Comparison of ENCODE assay signal across 17 mouse cellular contexts in the genomic region with DNA sequence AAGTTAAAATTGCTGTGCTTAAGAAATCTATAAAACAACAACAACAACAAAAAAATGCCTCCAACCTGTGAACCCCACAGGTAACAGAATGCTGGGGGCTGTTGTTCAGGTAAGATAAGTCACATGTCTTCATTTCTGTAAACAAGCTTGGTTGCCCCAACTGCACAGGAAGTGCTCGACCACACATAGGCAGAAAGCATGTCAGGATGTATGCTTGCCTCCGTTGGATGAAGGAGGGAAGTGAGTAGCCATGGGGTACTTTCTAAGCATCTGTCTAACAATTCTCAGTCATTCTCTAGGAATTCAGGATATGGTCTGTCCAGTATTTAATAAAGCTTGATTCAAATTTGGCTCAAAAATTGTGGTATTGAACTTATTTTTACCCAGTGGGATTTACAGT. TPM values are rescaled to one million over a fixed set of nuclear protein-coding genes. Genes with fewer than 3 reads are reported as not detected.
DNase-seq lines count a peak whose midpoint lies in the region; ATAC-seq and TF ChIP-seq lines count a peak whose summit lies in the region.
"Had no signal": no experiment of that assay in that cellular context is flagged by ENCODE, and none has a peak within 500 bp of the region (broad histone marks: within the 10 kb centered on the region; RNA-seq: fewer than 3 reads in every experiment).

No protein-coding gene starts in this region.

- no peak for ATAC-seq in heart, embryonic 16.5 days (replicated peaks; ENCODE audit: extremely low read depth, insufficient read depth, low FRiP score)
- peak; percentile 74 for ATAC-seq in activated CD4-positive, CD25-positive, alpha-beta regulatory T cell, adult 4 months
- ATAC-seq in stomach, postnatal 0 days (ENCODE audit: low FRiP score, low TSS enrichment): no peak
- ATAC-seq in intestine, postnatal 0 days: no peak
- ATAC-seq: midbrain, embryonic 15.5 days had no signal

- WGBS in heart, embryonic 16.5 days: 54% methylated on average over 2 of the region's 2 CpGs
- 68% methylated on average over 2 of the region's 2 CpGs for WGBS in stomach, postnatal 0 days
- WGBS in intestine, postnatal 0 days: 76% methylated on average over 2 of the region's 2 CpGs

- H3K27me3 ChIP-seq in heart, embryonic 16.5 days (ENCODE audit: control insufficient read depth, insufficient read depth, low read length): no peaks in the 10 kb centered on the region
- no peaks in the 10 kb centered on the region for H3K27me3 ChIP-seq in stomach, postnatal 0 days (ENCODE audit: control insufficient read depth, insufficient read depth, low read length)
- H3K27me3 ChIP-seq in intestine, postnatal 0 days (replicated peaks; ENCODE audit: control insufficient read depth, insufficient read depth, low read length): no peaks in the 10 kb centered on the region
- H3K27me3 ChIP-seq: midbrain, embryonic 15.5 days; neural tube, embryonic 12.5 days had no signal

- no peak overlapping the region for H3K4me3 ChIP-seq in heart, embryonic 16.5 days (ENCODE audit: low read length)
- no peak overlapping the region for H3K4me3 ChIP-seq in stomach, postnatal 0 days (ENCODE audit: low read depth, low read length)
- H3K4me3 ChIP-seq in intestine, postnatal 0 days (ENCODE audit: low read depth, low read length): no peak overlapping the region
- H3K4me3 ChIP-seq: midbrain, embryonic 15.5 days; neural tube, embryonic 12.5 days had no signal

- H3K4me2 ChIP-seq in heart, embryonic 16.5 days (ENCODE audit: low read depth, low read length): no peak overlapping the region
- H3K4me2 ChIP-seq in stomach, postnatal 0 days (replicated peaks; ENCODE audit: low read depth): no peak overlapping the region
- no peak overlapping the region for H3K4me2 ChIP-seq in intestine, postnatal 0 days (replicated peaks; ENCODE audit: low read depth)
- H3K4me2 ChIP-seq: midbrain, embryonic 15.5 days; neural tube, embryonic 12.5 days had no signal

- no peak for DNase-seq in heart, postnatal 4 days
- DNase-seq in B cell, adult 2 months: peak; percentile 20 to 25
- DNase-seq in stomach, postnatal 0 days (ENCODE audit: low spot score): no peak
- DNase-seq in retina, embryonic 14.5 days (ENCODE audit: low spot score): no peak
- DNase-seq in adrenal gland, adult 18-20 months (ENCODE audit: low spot score in 2 of 2): no peak
- DNase-seq: cerebellum, adult 11 months; embryo, embryonic 11 days; liver; right cerebral cortex, adult 18-20 months had no signal

- peaks cover 2% of the 10 kb centered on the region; the same call in 1 of the 2 replicates for H3K9me3 ChIP-seq in heart, embryonic 16.5 days (replicated peaks; ENCODE audit: control insufficient read depth, low read length)
- no peaks in the 10 kb centered on the region; the same call in 1 of the 2 replicates for H3K9me3 ChIP-seq in stomach, postnatal 0 days (ENCODE audit: control insufficient read depth, low read length)
- no peaks in the 10 kb centered on the region for H3K9me3 ChIP-seq in intestine, postnatal 0 days (ENCODE audit: control insufficient read depth)
- H3K9me3 ChIP-seq: midbrain, embryonic 15.5 days; neural tube, embryonic 12.5 days had no signal

- H3K9ac ChIP-seq in heart, embryonic 16.5 days (ENCODE audit: low read length): no peak overlapping the region
- H3K9ac ChIP-seq in stomach, postnatal 0 days (ENCODE audit: low read length): no peak overlapping the region
- H3K9ac ChIP-seq in intestine, postnatal 0 days (ENCODE audit: low read depth, low read length): no peak overlapping the region
- H3K9ac ChIP-seq: midbrain, embryonic 15.5 days; neural tube, embryonic 12.5 days had no signal

- H3K4me1 ChIP-seq in heart, embryonic 16.5 days (ENCODE audit: control insufficient read depth, insufficient read depth, low read length): peaks cover 14% of the 10 kb centered on the region
- H3K4me1 ChIP-seq in stomach, postnatal 0 days (replicated peaks; ENCODE audit: control insufficient read depth, insufficient read depth): peaks cover 11% of the 10 kb centered on the region
- H3K4me1 ChIP-seq in intestine, postnatal 0 days (replicated peaks; ENCODE audit: control insufficient read depth, insufficient read depth, low read length): no peaks in the 10 kb centered on the region
- H3K4me1 ChIP-seq: midbrain, embryonic 15.5 days; neural tube, embryonic 12.5 days had no signal

- peak overlapping the region; percentile 52 for H3K27ac ChIP-seq in heart, embryonic 16.5 days (ENCODE audit: low read length)
- peak overlapping the region; percentile 76; the same call in 1 of the 2 replicates for H3K27ac ChIP-seq in stomach, postnatal 0 days (replicated peaks)
- H3K27ac ChIP-seq in intestine, postnatal 0 days (ENCODE audit: low read depth, low read length): no peak overlapping the region
- H3K27ac ChIP-seq: midbrain, embryonic 15.5 days; neural tube, embryonic 12.5 days had no signal

- no peaks in the 10 kb centered on the region for H3K36me3 ChIP-seq in heart, embryonic 16.5 days (ENCODE audit: control insufficient read depth, insufficient read depth)
- H3K36me3 ChIP-seq in stomach, postnatal 0 days (ENCODE audit: control insufficient read depth, insufficient read depth, low read length): no peaks in the 10 kb centered on the region
- H3K36me3 ChIP-seq in intestine, postnatal 0 days (ENCODE audit: control insufficient read depth, insufficient read depth): no peaks in the 10 kb centered on the region
- H3K36me3 ChIP-seq: midbrain, embryonic 15.5 days; neural tube, embryonic 12.5 days had no signal

- no peak for TF ChIP-seq EP300 in stomach, postnatal 0 days (optimal IDR thresholded peaks at IDR 0.05)

- TF ChIP-seq CTCF in stomach, postnatal 0 days (IDR thresholded peaks at IDR 0.05; ENCODE audit: low read depth): no peak
- no peak for TF ChIP-seq CTCF in intestine, postnatal 0 days (IDR thresholded peaks at IDR 0.05; ENCODE audit: low read depth)

RNA-seq across cellular contexts. Expression of gene Erp27, which starts 23.0 kb away (rescaled TPM):
- polyA plus RNA-seq in heart, embryonic 16.5 days (2015; fragmentation: Nextera tagmentation; extraction: Ambion mirVana): 0.70 and 0.96 TPM in 2 replicates
- under 1 TPM in 1 of 2 experiments, not detected in 1; 0.20 TPM for total RNA-seq in heart, postnatal 4 days (2021)
- polyA plus RNA-seq in activated CD4-positive, CD25-positive, alpha-beta regulatory T cell, adult 4 months (2017; shearing (Covaris generic)): under 1 TPM; 0.50 to 0.54 TPM
- polyA plus RNA-seq in stomach, postnatal 0 days (2015; fragmentation: Nextera tagmentation; extraction: Ambion mirVana): 0.65 and 1.0 TPM in 2 replicates
- polyA plus RNA-seq in intestine, postnatal 0 days (2015; fragmentation: Nextera tagmentation; extraction: Ambion mirVana): 0.48 and 0.68 TPM in 2 replicates
- not detected for total RNA-seq in adrenal gland, adult 18-20 months (2021)
- total RNA-seq: ES-E14 had no signal
- polyA plus RNA-seq: midbrain, embryonic 15.5 days; neural tube, embryonic 12.5 days had no signal

RNA-seq across cellular contexts. Expression of gene Mgp, which starts 23.3 kb away (rescaled TPM):
- polyA plus RNA-seq in heart, embryonic 16.5 days (2015; fragmentation: Nextera tagmentation; extraction: Ambion mirVana): 570 and 632 TPM in 2 replicates
- 100 to 1,000 TPM; 188 to 201 TPM for total RNA-seq in heart, postnatal 4 days (2021)
- not detected for polyA plus RNA-seq in activated CD4-positive, CD25-positive, alpha-beta regulatory T cell, adult 4 months (2017; shearing (Covaris generic))
- polyA plus RNA-seq in stomach, postnatal 0 days (2015; fragmentation: Nextera tagmentation; extraction: Ambion mirVana): 392 and 473 TPM in 2 replicates
- 74.8 and 76.7 TPM in 2 replicates for polyA plus RNA-seq in intestine, postnatal 0 days (2015; fragmentation: Nextera tagmentation; extraction: Ambion mirVana)
- 100 to 1,000 TPM; 192 to 202 TPM for total RNA-seq in adrenal gland, adult 18-20 months (2021)
- total RNA-seq: ES-E14 had no signal

RNA-seq across cellular contexts. Expression of gene Pde6h, which starts 24.7 kb away (rescaled TPM):
- polyA plus RNA-seq in heart, embryonic 16.5 days (2015; fragmentation: Nextera tagmentation; extraction: Ambion mirVana): 0.38 and 0.62 TPM in 2 replicates
- total RNA-seq in heart, postnatal 4 days (2021): not detected
- under 1 TPM in 1 of 2 experiments, not detected in 1; 0.05 TPM for polyA plus RNA-seq in activated CD4-positive, CD25-positive, alpha-beta regulatory T cell, adult 4 months (2017; shearing (Covaris generic))
- 0.06 and 0.40 TPM in 2 replicates for polyA plus RNA-seq in stomach, postnatal 0 days (2015; fragmentation: Nextera tagmentation; extraction: Ambion mirVana)
- 0.44 TPM in 1 of 2 replicates, not detected in the other for polyA plus RNA-seq in intestine, postnatal 0 days (2015; fragmentation: Nextera tagmentation; extraction: Ambion mirVana)
- total RNA-seq in adrenal gland, adult 18-20 months (2021): not detected
- total RNA-seq: adrenal gland, postnatal 4 days had no signal
- polyA plus RNA-seq: midbrain, embryonic 15.5 days; neural tube, embryonic 12.5 days had no signal

RNA-seq across cellular contexts. Expression of gene Art4, which starts 41.4 kb away (rescaled TPM):
- 11.6 and 13.6 TPM in 2 replicates for polyA plus RNA-seq in heart, embryonic 16.5 days (2015; fragmentation: Nextera tagmentation; extraction: Ambion mirVana)
- total RNA-seq in heart, postnatal 4 days (2021): 10 to 100 TPM in 1 of 2 experiments, 1 to 10 TPM in 1; 7.0 to 10.5 TPM
- polyA plus RNA-seq in activated CD4-positive, CD25-positive, alpha-beta regulatory T cell, adult 4 months (2017; shearing (Covaris generic)): 1 to 10 TPM; 1.5 to 1.6 TPM
- polyA plus RNA-seq in stomach, postnatal 0 days (2015; fragmentation: Nextera tagmentation; extraction: Ambion mirVana): 3.2 and 3.3 TPM in 2 replicates
- polyA plus RNA-seq in intestine, postnatal 0 days (2015; fragmentation: Nextera tagmentation; extraction: Ambion mirVana): 0.55 and 0.64 TPM in 2 replicates
- 1 to 10 TPM; 3.0 TPM for total RNA-seq in adrenal gland, adult 18-20 months (2021)
- total RNA-seq: ES-E14; layer of hippocampus, adult 18-20 months had no signal

RNA-seq across cellular contexts. Expression of gene Arhgdib, which starts 42.7 kb away (rescaled TPM):
- 103 and 152 TPM in 2 replicates for polyA plus RNA-seq in heart, embryonic 16.5 days (2015; fragmentation: Nextera tagmentation; extraction: Ambion mirVana)
- 10 to 100 TPM; 33.6 to 39.4 TPM for total RNA-seq in heart, postnatal 4 days (2021)
- polyA plus RNA-seq in activated CD4-positive, CD25-positive, alpha-beta regulatory T cell, adult 4 months (2017; shearing (Covaris generic)): 1,000 to 10,000 TPM; 2,826 to 2,843 TPM
- 27.3 and 34.9 TPM in 2 replicates for polyA plus RNA-seq in stomach, postnatal 0 days (2015; fragmentation: Nextera tagmentation; extraction: Ambion mirVana)
- 22.2 and 22.6 TPM in 2 replicates for polyA plus RNA-seq in intestine, postnatal 0 days (2015; fragmentation: Nextera tagmentation; extraction: Ambion mirVana)
- total RNA-seq in adrenal gland, adult 18-20 months (2021): 10 to 100 TPM; 20.0 to 25.7 TPM

Comparison
In these comparisons a context has a peak if more than half of its experiments do, and no peak if none do; other contexts are left out.
1. DNase-seq: peak in B cell, adult 2 months (2 of 2); none in heart, postnatal 4 days (single experiment), stomach, postnatal 0 days (single experiment), retina, embryonic 14.5 days (single experiment) and adrenal gland, adult 18-20 months (0 of 2).
2. RNA of gene Mgp, which starts 23.3 kb away (polyA plus RNA-seq): 570 to 632 TPM in heart, embryonic 16.5 days, 392 to 473 TPM in stomach, postnatal 0 days and 74.8 to 76.7 TPM in intestine, postnatal 0 days; not detected in activated CD4-positive, CD25-positive, alpha-beta regulatory T cell, adult 4 months; every median in the first group is over 10 times any median in the second.